Mouse (Mus musculus) liver, postnatal 0 days (tissue): Measurements from ENCODE around the gene Map1b.

Experiments
- CTCF ChIP-seq: sonication (generic); IDR thresholded peaks from 2 replicates; pipeline ENCODE4 v1.5.1; 2016; ENCODE audit warnings: antibody characterized with exemption, low read depth
- EP300 ChIP-seq: IDR thresholded peaks from 2 replicates; pipeline ENCODE4 v1.6.1; 2016; ENCODE audit warnings: antibody characterized with exemption, low read depth, mild to moderate bottlenecking

GRCm38 (mm10) chr13:99409216-99409615, 107.1 kb downstream of the Map1b start:
- TF ChIP-seq EP300 (no peak), CTCF (no peak)
